Mouse (Mus musculus) lung, postnatal 4 days (tissue): ENCODE results near the gene Psmd2.

Experiments used
- DNase-seq, 2 experiments: peaks; one replicate each; pipeline ENCODE4 v3.0.0; 2021

Psmd2 gene

DNA sequence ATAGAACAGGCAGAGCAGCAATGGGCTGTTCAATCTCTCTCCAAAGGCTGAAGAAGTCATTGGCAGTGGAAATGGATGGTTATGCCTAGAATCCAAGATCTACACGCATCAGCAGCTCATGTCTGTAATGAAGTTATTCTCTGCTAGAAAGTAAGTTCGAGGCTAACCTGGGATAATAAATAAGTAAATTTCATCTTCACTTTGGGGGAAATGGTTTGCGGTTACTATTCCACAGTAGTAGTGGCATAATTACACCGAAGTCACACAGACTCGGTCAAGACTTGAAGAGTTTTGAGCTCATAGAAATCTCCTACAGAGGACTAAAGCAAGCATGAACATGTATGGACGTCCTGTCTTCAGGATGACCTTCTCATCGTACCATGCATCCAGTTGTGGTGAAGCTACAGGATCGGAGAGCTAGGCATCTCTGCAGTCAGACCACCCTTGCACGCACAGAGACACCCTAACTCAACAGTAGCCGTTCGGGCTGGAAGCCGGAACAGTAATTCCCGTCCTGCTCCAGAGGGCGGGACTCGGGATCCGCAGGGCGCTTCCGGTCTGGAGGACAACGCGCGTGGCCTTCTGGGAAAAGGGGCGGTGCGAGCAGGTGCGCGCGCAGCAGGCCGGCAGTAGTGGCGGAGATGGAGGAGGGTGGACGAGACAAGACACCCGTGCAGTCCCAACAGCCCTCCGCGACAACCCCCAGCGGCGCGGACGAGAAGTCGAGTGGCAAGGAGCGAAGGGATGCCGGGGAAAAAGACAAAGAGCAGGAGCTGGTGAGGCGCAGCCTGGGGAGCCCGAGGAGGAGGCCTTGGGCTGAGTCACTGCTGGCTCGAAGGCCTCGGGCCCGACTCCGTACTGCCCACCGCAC is at the start of gene Psmd2:
Gene Psmd2 (plus strand): TSS at position 577 of the 871 bp plus-strand sequence.
- peak; percentile 97 to 98 for DNase-seq

DNA sequence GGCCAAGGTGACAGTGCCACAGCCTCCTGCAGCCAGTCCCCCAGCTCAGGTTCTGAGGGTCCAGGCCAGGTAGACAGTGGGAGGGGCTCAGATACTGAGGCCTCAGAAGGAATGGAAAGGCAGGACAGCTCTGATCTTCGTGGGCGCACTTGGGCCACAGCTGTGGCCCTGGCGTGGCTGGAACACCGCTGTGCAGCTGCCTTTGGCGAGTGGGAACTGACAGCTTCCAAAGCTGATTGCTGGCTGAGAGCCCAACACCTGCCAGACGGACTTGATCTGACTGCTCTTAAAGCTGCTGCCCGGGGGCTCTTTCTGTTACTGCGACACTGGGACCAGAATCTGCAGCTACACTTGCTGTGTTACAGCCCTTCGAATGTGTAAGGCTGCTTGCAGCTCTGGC is 46.7 kb upstream of the Psmd2 start:
- no peak for DNase-seq

DNA sequence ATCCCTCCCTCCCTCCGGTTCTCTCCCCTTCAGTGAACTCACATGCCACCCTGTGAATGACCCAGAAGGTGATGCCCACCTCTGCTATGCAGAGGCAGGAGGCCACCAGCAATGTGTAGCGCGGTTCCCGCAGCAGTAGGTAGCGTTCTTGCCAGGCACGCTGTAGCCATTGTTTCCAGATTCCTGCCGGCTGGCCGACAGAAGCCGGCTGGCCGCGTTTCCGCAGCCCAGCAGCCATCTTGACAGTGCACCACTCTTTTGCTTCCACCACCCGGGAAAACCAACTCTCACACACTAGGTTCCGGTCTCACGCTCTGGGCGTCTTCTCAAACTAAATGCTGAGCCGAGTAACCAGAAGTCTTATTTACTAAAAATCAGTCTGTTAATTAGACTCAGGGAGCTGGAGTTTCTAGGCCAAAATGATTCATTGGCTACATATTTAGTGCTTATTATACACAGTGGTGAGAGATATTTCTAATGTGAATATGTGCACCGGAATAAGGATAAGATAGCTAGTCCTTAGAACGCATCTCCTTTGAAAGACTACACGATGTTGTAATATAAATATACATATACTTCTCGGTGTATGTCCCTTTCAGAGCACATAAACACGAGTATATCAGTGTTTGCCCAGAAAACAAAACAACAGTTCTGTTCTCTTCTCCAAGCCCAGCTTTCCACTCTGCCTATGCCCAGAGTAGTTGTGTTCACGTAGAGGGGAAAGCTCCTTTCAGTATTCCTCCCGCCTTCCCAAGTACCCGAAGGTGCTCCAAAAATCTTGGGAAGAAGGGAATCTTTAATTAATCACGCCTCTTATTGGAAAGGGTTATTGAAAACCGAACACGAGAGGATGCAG is 40.7 kb upstream of the Psmd2 start:
- peak; percentile 82 to 87 for DNase-seq

DNA sequence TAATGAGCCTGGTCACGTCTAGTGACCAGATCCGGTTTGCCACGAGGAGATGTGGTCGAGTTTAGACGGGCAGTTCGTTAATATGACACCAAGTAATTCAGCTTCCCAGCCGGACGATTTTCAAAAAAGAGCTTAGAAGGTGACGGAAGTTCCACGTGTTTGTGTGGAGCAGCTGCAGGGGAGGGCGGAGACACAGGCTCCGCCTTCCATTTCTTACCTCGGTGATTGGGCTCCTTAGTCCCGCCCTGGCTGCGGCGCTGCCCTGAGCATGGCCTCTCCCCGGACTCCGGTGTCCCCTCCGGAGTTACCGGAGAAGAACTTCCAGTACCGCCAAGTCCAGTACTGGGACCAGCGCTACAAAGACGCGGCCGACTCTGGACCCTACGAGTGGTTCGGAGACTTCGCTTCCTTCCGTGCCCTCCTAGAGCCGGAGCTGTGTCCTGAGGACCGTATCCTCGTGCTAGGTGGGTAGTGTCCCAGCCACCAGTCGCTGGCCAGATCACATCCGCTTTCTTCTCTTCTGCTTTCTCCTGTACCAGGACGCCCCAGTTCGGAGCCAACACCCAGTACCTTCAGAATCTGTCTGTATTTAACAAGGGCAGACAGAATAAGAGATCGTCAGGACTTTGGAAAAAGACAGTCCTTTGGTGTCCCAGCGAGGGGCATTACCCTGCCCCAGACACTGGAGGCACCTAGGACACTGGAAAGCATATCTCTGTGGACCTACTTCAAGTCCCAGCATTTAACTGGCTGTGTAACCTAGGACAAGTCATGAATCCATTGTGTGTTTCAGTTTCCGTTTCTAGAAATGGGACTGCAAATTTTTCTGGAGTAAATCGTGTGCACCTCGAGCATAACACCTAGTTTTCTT is 39.9 kb upstream of the Psmd2 start, which contains the start of the genes Eef1akmt4, Gm49333 and Alg3:
Gene Eef1akmt4 (plus strand): TSS at position 237 of the 871 bp plus-strand sequence.
Gene Gm49333 (plus strand): TSS at position 254 of the 871 bp plus-strand sequence.
Gene Alg3 (minus strand): TSS at position 379 of the 871 bp plus-strand sequence.
- peak; percentile 90 to 92 for DNase-seq

DNA sequence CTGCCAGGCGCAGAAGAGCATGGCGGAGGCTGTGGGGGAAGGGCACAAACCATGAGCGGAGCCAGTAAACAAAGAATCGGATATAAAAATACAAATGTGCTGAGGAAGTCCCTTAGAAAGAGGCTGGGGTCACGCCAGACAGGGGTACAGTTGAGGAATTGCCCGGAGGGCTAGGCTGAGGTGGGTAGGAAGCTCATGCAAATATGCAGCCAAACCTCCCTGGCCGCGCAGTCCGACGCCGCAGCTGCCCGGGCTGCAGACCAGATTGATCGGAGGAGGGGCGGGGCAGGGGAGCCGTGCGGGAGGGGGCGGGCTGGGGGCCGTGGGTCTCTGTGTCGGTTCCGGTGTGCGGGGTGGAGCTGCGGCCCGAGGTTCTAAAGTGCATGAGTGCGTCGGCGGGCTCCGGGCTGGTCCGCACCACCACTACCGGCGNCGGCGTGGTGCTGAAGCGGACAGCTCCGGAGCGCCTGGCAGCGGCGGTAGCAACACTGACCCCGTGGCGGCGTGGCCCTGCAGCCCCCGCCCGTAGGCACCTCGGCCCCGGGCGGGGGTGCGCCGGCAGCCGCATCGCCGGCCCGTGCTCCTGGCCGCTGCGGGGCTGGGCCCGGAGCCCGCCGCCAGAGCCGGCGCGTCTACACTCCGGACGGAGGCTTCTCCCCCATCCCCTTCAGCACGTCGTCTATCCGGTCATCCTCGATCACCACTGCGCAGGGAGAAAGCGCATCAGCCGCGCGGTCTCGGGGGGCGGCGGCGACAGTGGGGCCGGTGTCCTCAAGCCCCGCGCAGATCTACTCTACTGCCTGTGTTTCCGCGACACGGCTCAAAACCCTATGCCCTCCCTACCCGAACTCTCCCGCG is 31.7 kb upstream of the Psmd2 start:
- DNase-seq, result peak; percentile 33 to 40

DNA sequence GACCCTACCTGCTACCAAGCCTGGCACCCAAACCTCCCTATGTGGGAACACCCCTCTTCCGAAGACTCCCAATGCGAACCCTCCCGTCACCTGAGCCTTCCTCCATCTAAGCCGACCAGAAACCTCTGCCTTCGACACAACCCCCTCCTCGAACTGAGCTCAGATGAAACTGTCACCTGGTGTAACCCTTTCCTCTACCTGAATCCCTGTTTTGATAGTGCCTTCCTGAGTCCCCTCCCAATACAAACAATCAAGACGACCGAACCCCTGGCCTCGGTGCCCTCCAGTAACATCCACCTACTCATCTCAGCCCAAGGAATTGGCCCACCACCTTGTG is 31.1 kb upstream of the Psmd2 start:
- DNase-seq, result no peak

DNA sequence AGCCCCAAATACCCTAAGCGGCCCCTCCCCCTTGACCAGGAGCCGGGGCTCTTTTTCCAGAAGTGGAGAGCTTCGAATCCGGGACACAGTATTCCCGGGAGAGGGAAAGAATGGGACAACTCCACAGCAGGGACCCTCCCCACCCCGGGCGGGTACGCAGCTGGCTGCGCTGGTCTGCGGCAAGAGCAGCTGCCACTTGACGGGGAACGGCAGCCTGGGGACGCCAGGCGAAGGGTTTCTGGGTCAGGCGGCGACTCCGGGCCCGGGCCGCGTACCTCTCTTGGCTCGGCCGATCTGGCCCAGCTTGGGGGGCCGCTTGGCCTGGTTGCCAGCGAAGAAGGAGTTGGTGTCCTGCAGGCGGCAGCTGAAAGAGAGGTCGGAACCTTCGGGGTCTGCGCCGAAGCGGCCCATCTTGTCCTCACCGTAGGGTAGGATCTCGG is 30.7 kb upstream of the Psmd2 start:
- DNase-seq, result no peak

DNA sequence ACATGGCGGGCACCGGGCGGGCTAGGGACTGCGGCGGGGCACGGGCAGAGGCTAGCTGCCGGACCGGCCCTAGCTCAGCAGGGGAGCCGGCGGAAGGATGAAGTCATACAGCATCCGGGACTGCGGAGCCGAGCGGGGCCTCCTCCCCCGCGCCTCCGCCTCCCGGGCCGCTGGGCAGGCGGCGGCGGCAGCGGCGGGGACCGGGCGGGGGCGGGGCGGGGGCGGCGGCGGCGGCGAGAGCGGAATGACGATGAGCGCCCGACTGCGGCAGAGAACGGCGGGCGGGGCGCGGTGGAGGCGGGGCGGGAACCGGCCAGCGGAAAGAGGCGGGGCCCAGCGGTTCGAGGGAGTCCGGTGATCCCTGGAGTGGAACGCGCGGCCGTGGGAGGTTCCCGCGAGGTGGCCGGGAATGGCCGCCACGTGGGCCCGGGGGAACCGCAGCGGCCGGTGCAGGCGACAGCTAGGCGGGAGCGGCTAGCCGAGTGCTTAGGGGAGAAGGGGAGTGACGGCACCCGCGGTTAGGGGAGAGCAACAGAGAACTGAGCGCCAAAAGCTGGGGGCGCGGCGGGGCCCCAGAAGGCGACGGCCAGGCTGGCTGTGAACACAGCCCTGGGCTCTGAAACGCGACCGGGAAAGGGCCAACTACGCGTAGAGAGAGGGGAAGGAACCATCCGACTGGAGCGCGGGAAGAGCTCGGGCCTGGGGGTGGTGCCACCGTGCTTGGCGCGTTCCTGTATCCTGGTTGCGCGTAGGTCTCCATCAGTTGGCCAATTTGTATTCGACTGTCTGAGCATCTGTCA is 30.1 kb upstream of the Psmd2 start, which contains the start of gene Camk2n2:
Gene Camk2n2 (minus strand): TSS at position 97 of the 800 bp plus-strand sequence.
- peak; percentile 64 to 71 for DNase-seq

DNA sequence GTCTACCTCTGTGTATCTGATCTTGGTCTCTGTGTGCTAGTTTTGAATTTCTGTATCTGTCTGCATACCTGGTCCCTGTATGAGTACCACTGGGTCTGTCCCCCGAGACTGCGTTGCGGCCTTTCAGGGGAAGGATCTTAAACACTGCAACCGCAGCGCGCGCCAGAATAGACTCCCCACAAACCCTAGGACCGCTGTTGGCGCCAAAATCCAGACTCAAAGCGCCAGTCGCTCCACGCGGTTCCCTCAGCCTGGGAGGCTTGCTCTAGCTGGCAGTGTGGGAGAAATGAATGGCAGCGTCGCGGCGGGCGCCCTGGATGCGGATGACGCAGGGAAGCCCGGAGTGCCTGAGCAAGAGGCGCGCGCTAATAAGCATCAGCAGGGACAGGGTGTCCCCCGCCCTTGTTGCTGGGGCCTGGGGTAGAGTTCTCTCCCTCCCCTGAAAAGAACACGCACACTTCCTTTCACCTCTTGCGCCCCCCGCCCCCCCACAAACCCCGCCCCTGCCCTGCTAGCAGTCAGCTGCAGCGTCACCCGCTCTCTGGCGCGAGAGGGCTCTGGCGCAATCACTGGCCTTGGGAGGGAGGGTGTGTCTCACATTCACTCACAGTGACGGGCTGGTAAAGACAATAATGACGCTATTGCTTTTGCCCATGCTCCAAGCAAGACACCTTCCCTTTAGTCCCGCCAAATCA is 29.3 kb upstream of the Psmd2 start:
- peak; percentile 61 to 69 for DNase-seq

DNA sequence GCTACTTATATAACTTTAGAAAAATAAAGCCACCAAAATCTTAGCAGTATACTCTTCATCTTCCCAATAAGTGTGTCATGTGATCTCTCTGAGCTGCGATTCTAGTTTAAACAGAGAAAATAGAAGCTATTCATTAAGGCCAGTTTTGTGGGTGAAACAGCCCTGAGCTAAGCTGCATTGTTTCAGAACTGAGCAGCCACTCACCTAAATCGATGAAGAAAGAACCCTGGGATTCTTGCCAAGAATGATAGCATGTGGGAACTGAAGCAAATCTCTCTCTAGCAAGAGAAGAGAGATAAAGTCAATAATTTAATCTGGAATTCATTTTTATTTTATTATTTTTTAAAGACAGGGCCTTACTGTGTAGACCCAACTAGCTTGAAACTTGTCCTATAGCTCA is 28.2 kb upstream of the Psmd2 start:
- DNase-seq, result no peak

DNA sequence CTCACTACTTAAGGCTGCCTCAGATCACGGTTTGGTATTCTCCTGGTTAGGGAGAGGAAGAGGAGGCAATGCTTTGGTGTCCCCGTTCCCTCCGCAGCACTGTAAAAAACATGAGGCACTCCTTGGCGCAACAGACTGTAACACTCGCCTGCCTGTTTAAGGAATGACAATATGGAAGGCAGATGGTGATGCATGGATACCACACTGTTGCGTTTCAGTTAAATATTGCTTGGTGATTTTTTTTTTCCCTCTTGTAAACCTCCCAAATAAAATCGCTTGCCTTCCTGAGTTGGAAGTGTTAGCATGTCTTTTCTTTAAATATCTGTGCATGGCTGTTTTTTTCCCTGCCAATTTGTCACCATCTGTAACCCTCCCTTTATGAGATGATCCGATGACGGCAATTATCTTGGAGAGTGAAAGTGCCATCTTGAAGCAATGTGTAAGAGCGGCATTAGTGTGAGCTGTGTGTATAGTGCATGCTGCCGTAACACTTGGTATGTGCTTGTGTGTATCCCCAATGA is 22.5 kb upstream of the Psmd2 start:
- DNase-seq, result no peak

DNA sequence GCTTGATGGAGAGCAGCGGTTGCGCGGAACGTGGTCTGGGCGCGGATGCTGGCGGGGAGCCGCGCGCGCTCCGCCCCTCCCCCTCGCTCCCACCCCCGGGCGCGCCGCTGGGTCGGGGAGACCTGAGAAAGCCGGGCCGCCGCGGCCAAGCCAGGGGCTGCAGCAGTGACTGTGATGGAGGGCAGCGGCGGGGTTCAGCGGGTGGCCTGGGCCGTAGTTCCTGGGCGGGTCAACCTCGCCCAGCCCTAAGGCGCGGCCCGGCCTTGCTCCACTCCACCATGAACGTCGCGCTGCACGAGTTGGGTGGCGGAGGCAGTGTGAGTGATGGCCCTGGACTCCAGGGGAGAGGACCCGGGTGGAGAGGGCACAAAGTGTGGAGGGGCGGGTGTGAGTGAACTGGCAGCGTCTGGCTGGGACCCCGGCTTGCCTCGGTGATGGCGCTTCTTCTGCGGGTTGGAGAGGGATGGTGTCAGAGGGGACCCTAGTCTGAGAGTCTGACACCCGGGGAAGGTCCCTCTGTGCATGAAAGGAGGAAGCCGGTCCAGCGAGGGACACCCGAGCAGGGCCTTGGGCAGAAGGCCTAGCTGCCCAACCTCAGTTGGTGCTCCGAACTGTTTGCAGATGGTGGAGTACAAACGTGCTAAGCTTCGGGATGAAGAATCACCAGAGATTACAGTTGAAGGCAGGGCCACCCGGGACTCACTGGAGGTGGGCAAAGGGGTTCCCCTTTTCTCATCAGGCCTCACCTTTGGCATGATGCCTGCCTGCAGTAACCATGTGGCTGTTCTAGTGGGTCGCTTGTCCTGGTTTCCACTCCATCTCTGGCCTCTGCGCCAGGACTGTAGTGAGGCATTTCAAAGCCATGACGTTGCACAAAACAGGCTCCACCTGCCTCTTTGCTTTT is 21.5 kb upstream of the Psmd2 start, which contains the start of gene Ece2:
Gene Ece2 (plus strand): TSS at position 98 of the 904 bp plus-strand sequence.
- DNase-seq, result peak; percentile 8 to 29

DNA sequence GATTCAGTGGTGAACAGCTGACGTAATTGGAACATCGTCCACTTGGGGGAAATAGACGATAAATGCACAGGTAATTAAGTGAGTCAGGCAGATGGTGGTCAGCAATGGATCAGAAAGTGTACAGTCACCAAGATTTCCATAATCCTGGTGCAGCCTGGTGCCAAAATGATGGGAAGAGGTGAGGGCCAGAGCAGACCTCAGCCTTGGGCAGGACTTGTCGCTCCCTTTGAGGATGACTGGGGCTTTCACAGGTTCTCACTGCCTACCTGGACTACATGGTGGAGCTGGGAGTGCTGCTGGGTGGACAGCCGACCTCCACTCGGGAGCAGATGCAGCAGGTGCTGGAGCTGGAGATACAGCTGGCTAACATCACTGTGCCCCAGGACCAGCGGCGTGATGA is 14.0 kb upstream of the Psmd2 start:
- no peak for DNase-seq

DNA sequence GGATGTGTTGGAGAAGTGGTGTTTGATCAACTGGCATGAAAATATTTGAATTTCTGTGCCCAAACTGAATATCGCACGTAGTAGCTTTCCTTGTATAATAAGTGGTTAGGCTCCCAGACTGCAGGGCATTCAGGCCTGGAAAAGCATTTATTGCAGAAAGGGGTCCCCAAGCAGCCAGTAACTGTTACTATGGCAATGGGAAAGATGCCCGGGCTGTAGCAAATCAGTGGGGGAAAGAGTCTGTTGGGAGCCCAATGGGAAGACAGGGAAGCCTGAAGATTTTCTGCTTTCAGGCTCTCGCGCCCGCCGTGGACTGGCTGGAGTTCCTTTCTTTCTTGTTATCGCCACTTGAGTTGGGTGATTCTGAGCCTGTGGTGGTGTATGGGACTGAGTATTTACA is 13.1 kb upstream of the Psmd2 start:
- DNase-seq, result no peak

DNA sequence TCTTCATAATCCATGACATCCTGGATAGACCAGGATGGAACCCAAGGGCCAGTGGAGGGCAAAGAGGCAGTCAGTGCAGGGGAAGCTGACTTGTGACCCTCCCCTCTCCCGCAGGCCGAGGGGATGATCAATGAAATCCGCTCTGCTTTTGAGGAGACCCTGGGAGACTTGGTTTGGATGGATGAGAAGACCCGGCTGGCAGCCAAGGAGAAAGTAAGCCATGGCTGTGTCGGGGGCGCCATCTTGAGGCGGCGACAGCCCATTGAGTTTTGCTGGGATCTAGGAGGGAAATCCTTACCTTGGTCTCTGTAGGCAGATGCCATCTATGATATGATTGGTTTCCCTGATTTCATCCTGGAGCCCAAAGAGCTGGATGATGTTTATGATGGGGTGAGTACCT is 9.3 kb upstream of the Psmd2 start:
- DNase-seq, result peak; percentile 68 to 79

DNA sequence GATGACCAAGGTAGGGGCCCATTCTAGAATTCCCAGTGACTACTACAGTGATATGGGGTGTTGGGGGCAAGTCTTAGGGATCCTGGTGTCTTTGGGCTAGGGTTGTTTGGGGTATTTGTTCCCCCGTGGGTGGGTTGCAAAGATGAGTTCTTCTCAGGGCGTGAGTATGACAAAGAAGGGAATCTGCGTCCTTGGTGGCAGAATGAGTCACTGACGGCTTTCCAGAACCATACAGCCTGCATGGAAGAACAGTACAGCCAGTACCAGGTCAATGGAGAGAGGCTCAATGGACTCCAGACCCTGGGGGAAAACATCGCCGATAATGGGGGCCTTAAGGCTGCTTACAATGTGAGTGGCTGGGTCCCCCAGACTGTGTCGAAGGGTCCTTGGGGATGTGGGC is 7.5 kb upstream of the Psmd2 start:
- DNase-seq, result no peak

DNA sequence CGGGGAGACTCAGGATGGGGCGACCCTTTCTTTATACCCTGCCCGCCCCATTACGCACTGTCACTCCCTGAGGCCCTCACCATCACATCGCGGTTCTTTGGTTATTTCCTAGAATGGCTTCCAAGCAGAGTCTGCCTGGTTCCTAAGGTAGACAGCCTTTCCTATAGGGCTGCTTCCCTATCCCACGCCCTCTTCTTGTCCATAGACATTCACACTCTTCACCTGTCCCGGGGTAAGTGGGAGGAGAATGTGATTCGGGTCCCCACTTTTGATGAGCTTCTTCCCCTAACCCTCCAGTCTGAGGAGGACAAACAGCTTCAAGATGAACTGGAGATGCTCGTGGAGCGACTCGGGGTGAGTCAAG is 477 bp downstream of the Psmd2 start:
- no peak for DNase-seq

DNA sequence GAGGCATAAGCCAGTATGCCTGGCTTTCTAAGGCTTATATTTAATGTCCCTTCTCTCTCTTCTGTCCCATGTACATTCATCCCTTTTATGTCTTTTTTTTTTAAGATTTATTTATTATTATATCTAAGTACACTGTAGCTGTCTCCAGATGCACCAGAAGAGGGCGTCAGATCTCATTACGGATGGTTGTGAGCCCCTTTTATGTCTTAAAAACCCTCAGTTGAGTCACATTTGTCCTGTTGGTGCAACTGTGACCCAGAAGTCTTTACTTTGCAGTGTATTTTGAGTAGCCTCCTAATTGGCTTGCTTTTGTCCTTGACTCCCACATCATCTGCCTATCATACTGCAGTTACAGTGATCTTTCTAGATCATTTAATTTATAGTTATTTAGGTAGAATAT is 1.9 kb downstream of the Psmd2 start:
- DNase-seq, result no peak

DNA sequence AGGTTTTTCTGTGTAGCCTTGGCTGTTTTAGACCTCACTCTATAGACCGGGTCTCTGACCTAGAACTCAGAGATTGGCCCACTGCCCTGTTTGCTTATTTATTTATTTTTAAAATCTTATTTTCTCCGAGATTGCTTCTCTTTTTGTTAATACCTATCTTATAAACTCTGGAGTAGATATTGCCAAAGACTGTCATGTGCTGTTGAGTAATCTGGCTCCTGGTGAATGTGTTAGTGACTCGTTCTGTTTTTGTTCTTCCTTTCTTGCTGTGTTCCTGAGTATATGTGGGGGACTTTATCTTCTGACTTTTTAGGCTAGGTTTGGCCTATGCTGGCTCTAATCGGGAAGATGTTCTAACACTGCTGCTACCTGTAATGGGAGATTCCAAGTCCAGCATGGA is 6.2 kb downstream of the Psmd2 start:
- no peak for DNase-seq
